Mouse (Mus musculus) kidney, adult 18-20 months (tissue): ENCODE results near the gene Hjurp.
A peak's percentile ranks its signal among the peaks of the same experiment; 100 is the strongest.

Source experiments
- DNase-seq: peaks from one replicate; pipeline ENCODE4 v3.0.0; 2021

Hjurp gene

DNA sequence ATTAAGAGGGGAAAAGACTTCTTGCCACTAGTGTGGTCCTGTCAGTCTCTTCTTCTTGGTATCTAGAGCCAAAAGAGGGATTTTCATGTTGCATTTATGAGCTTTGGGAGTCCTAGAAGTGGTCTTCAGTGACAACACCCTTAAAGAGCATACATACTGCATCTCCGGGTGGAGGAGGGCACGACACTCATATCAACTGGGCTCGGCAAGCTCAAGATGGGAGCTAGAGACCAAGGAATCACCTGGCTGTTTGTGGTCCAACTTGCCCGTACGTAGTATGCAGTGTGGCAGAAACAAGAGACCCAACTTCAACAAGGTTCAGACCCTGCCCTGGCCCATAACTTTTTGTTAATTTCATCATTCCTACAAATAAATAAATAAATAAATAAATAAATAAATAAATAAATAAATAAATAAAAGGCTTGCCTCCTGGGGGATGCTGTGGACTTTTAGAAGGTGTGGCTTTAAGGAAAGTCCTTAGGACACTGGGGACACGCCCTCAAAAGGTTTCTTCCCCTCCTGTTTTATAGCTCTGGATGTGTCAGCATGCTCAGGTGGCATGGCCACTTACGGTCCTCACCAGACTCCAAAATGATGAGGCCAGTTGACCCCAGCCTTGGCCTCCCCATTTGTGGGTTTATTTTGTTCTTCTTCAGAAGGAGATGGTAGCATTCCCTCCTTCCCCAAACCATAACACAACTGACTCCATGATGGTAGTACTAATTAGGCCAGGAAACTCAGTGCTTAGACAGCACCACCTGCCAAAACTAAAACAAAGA lies 20.2 kb upstream of the Hjurp start:
- DNase-seq, result no peak

DNA sequence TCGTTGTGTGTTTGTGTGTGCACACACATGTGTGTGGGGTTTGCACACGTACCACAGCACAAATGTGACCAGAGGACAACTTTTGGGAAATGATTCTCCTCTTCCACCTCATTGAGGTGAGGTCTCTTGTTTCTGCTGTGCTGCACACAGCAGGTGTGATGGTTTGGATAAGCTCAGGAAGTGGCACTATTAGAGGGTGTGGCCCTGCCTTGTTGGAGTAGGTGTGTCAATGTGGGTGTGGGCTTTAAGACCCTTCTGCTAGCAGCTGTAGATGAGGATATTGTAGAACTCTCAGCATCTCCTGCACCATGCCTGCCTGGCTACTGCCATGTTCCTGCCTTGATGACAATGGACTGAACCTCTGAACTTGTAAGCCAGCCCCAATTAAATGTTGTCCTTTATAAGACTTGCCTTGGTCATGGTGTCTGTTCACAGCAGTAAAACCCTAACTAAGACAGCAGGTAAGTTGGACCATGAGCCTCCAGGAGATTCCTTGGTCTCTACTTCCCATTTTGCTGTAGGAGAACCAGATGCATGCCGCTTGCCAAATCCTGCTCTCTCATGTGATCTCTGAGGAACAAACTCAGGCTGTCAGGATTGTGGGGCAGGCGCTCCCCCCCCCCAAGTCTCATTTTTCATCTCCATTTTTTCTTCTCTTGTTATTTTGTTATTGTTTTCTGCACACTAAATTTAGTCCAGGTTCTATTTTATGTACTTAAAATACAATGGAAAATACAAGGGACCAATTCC lies 18.9 kb upstream of the Hjurp start:
- DNase-seq, result no peak

DNA sequence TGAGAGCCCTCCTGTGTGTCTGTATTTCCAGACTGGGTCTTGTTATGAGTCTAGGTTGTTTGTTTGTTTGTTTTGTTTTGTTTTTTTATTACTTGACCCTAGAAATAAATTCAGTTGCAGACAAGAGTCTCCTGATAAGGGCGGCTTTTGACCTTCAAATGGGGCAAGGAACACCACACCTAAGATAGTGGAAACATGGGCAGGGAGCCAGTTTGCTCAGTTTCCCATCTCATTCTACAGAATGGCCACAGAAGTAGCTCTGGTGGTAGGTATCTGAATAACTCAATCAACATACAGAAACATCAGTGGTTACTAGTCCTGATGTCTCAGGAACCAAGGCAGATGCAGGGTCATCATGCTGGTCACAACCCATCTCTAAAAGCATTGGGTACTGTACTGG lies 17.2 kb upstream of the Hjurp start:
- no peak for DNase-seq

DNA sequence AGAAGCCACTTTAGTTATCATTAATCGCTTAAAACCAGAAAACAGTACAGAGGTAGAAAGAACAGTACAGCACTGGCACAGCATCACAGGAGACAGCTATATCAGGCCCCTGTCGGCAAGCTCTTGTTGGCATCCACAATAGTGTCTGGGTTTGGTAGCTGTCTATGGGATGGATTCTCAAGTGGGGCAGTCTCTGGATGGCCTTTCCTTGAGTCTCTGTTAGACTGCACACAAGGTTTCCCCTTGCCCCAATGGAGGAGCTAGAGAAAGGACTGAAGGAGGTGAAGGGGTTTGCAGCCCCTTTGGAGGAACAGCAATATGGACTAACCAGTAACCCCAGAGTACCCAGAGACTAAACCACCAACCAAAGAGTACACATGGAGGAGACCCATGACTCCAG lies 14.6 kb upstream of the Hjurp start:
- DNase-seq, result no peak

DNA sequence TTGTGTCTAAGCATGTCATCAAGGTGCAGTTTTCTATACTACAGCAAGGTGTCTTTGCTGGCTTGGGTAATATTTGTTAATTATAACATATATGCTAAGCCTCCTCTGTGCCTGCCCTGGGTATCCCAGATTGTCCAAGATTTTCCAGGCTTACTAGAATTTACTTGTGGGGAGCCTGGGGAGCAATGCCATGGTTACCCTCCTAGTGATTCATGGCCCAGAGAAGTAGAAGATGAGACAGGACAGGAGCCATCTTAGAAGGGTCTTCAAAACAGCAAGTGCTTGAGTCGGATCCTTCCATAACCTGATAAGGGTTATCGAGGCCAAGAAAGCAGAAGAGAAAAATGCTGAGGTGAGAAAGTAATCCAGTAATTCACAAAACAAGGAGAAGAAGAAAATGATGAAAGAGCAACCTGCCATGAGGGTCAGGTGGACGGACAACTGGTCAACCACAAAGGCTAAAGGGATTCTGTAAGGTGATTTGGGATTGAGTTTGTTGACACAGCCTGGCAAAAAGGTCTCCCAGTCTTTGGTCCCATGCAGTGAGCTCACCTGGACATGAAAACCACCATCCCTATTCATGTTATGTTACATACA lies 14.1 kb upstream of the Hjurp start:
- no peak for DNase-seq

DNA sequence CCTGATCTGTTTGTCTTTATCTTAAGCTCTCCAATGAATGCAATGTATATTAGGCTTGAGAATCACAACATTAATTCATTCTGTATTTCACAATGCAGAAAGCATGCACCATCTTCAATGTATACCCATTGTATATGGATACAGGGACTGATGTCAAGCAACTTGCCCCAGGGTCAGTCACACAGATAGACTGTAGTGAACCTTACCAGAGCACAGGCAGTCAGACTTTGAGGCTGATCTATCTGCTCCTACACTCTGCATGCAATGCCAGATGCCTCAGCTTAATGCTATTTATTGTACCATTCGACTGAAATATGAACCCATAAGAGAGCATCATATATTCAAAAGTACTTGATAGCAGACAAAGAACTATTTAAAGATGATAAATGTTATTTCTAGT lies 13.1 kb upstream of the Hjurp start:
- no peak for DNase-seq

DNA sequence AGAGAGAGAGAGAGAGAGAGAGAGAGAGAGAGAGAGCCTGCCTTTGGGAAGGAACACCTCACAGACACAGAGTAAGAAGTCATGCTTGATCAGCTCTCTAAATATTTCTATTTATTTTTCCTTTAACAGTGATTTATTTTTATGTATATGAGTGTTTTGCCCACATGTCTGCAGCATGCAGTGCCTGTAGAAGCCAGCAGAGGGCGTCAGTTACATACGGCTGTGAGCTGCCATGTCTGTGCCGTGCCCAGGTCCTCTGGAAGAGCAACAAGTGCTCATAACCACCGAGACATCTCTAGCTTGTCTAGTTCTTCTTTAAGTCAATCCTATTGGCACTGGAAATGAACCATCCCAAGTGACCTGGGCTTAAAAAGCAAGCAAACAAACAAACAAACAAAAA lies 12.5 kb upstream of the Hjurp start:
- peak; percentile 68 for DNase-seq

DNA sequence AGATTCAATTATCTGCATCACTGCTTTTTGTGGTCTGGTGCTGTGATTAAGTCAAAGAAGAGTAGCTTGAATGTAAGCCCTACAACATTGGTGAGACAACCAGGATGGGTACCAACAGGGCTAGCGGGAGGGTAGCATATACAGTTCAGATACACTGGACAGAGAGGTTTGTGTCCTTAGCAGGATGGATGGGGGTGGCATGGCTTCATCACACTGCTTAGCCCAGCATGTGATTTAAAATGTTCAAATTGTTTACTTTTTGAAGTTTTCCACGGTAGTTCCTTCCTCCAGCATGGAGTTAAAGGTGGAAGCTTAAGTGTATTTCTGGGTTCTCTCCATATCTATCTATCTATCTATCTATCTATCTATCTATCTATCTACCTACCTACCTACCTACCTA lies 11.7 kb upstream of the Hjurp start:
- no peak for DNase-seq

DNA sequence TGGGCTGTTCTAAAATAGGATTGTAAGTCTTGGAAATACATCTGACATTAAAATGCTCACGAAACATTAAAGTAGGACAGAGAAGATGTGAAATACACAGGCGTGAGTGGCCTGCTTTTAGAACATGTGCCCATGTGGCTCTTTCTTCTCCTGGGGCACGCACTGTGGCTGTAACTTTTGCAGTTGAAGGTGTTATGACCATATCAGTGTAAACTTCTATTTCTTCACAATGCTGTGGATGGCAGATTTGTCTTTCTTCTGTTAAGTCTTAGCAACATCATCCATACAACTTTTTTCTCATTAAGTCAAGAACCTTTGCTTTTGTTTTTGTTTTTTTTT lies 11.3 kb upstream of the Hjurp start:
- DNase-seq, result no peak

DNA sequence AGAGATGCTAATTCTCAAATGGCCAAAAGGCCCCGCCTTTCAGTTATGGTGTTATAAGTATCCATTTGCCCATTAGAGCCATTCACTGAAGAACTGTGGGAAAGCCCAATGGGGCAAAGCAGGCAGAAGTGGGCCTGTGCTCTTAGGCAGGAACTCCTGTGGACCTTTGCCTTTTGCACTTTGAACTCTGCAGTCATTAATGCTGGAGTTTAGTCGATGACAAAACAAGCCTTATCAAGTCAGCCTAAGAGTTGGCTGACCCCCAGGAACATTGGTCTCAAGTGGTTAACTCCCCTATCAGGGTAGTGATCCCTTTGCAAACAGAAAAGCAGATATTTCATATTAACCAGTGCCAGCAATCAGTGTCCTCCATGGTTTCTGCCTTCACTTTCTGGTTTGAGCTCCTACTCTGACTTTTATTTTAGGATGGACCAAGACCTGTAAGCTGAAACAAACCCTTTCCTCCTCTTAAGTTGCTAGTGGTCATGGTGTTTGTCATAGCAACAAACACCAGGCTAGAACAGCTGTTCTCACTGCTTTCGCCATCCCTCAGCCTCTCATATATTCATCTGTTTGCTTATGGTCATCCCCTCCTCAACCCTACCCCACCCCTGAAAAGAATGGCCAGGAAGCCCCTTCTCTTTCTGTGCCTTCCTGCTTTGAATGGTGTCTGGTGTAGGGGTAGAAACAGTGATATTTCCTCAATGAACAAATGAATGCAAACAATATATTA lies 10.8 kb upstream of the Hjurp start:
- DNase-seq, result no peak

DNA sequence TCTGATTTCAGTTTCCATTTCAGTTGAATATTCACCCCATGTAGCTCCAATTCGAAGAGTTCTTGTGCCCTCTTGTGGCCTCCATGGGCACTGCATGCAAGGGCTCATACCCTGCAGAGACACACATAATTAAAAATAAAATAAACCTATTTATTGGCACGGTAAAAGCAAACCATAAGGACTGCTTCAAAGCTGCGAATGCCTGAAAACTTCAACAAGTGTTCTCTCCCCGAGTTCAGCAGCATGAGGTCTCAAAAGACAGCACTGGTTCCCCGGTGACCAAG lies 10.2 kb upstream of the Hjurp start:
- peak; percentile 82 for DNase-seq

DNA sequence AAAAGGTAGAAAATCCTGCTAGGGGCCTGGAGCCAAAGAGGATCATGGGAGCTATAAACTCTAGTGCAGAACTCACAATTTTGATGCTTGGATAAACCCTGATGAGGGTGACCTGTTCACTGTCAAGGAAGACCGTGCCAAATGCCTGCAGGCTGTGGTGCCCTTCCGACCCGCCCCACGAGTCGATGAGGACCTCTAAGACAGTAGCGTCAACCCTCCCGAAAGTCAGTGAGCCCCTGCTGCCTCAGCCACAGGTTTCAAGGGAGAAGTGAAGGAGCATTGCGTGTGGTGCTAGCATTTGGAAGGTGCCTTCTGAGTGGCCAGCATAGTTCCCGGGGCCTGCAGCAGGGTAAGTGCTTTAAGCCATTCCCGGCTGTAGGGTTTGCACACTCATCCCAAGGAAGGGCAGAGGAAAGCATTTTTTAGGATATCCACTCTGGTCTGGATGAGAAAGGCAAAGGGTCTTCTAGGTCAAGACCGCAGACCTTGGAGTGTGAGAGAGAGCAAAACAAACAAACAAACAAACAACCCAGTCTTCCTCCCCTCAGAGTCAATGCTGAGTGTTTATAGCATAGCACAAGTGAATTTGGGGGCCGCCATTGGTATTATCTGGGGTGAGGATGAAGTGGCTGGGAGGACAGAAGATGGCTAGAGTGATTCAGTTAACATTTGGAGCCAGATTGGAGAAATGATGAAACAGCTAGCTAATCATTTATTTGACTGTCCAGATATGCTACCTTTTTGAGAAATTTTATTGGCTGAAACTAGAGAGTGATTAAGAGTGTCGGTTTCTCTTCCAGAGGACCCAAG lies 9.7 kb upstream of the Hjurp start:
- no peak for DNase-seq

DNA sequence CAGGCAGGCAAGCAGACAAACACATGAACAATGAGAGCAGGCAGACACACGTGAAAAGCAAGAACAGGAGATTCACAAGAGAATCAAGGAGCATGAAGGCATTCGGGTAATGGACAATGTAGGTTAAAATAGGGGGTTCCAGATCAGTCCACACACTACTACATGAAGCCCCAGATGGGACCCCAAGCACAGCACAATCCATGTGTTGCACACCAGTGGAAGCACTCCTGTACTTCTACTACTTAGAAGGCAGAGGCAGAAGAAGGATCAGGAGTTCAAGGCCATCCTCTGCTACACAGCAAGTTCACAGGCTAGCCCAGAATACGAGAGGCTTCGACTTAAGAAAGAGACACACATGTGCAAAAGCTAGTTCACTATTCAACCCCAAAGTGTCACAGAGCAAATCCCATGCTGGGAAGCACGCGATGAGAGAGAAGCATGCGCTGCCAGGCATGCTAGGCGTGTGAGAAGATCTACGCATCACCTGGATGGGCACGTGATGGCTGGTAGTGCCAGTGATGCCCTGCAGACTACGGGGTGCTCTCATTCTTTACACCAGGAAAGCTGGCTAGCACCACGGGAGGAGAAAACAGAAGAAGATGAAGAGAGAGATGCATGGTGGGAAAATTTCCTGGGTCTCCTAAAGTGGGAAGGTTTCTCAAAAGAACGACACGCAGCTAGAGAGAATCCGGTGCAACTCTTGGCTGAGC lies 8.9 kb upstream of the Hjurp start:
- DNase-seq, result no peak

DNA sequence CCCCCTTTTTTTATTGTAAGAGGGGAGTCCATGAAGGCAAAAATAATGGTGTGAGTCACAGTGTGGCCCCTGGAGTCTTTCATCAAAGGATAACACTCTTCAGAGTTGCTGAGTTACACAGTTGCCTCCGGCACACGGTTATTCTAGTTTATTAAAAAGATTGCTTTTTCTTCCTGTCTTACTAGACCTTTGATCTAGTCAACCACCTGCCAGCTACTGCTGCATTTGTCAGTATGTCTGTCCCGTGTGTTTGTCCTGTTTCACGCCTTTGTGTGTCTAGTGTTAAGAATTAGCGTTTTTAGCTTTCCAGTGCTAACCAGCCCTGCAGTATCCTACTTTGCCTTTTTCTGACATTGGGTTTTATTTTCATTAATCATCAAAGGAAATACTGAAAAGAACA lies 8.2 kb upstream of the Hjurp start:
- no peak for DNase-seq

DNA sequence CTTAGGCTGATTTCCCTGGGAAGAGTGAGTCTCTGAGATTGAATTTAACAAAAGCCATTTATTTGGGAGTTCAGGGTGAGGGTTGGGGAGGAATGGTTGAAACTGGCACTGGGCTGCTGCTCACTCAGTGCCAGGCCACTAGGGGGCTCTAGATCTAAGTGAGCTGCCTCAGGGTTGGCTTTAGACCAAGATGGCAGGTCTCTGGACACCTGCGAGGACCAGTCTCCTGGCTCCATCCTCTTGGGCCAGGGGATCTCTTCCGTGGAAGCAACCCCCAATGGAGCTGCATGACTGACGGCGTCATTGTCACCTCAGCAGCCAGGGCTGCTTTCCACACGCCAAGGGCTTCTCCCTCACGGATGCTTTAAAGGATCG lies 7.5 kb upstream of the Hjurp start:
- DNase-seq, result no peak

DNA sequence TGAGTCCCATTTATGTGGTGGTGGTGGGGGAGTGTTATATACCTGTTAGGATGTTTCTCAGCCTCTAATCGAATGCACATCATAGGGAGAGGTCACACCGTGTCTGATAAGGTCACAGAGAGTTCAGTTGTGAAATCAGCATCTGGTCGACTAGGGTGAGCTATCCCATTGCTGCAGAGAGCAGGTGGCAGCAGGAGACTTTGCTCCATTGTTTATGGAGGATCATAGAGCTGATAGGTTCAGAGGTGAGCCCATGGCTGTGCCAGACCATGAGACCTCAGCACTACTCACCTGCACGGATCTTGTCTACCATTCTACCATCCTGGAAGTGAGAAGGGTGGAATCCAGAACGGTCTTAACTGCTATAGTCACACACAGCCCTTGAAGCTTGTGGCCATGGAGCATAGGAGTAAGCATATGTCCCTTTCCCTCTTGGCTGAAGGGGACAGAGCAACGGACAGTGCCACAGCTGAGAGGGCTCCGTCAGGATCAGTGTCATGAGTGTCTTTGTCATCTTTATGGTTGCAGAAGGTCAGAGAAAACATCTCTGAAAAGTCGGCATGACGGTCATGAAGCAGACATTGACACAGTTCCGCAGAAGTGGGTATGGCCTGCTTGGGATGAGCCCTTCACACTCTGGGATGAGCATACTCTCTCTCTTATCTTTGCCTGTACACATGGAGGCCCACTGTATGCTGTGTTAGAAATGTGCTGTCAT lies 7.0 kb upstream of the Hjurp start:
- DNase-seq, result no peak

DNA sequence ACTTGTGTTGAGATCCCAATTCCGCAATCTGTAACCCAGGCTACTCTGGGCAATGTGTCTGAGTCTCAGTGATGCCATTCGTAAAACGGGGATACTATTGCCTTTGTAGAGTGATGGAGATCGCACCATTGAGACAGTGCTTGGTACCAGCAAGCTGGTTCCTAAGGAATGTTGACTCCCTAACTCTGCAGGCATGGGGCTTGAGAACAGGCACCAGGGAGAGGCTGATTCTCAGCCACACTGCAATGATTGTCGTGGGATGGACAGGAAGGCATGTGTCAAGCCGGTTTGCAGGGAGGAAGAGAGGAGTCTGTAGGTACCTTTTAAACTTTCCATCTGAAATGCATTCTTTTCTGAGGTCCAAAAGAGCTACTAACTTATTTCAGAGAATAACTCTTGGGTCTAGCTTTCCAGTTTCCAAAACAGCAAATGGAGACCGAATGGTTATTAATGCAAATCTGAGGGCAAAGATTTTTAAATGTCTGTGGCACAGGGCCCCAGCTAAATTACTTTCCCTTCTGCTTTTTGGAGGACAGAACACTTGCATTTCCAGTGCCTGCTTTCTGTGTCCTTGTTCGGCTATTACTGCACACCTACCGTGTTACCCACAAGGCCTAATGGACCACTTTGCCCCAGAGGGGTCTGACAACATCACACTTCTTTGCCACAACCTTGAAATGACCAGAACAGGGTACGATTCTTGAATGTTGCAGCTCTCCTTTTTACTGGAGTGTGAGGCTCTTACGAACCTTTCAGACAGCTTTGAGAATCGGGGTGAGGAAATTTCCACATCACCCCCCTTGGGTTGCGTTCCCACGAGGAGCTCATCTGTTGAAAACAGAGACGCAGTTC lies 6.2 kb upstream of the Hjurp start:
- DNase-seq, result no peak

DNA sequence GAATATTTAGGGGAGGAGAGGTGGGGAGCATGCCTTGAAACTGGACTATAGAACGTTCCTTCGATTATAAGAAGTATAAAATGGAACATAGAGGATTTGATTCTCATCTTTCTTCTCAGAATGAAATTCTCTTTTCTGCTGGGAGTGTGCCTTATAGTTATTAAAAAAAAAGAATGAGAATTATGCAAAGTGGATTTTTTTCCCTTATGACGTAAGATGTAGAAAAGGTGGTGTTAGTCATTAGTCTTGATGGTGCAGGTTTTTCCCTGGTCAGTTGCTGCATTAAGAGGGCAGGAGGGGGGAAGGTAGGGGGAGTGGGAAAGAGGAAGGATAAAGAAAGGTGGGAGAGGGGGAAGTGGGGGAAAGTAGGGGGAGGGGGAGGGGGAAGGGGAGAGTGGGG lies 4.9 kb upstream of the Hjurp start:
- DNase-seq, result no peak

DNA sequence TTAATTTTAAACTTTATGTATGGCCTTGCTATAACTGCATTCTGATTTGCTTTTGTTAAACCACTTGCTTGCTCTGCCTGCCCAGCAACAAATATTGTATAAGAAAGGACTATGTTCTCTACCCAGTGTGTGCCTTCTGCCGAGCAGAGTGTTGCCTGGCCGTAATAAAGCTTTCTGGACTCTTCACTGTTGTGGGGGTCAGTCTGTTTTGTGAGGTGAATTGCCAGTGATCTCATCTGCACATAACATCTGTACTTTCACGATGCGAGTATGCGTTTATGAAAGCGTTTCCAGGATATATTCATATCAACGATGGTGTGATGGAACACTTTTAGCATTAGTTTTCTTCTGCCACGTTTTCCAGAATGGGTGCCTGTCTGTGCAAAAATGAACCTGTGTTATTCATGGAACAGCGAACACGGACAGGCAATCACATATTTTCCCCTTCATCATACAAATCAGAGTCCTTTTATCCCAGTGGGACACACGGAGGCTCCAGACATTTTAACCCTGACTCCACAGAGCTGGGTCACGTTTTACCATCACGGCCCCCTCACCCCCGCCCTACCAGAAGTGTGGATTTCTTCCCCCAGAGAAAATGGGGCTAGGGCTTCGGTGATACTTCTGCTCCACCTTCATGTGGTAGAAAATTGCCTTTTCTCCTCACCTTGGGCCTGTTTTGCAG lies 2.7 kb upstream of the Hjurp start:
- peak; percentile 25 for DNase-seq
